Mouse (Mus musculus) C2C12 (cell line): ENCODE measurements around the gene Ccl1.

Source experiments
- CEBPB ChIP-seq: IDR thresholded peaks from one replicate; pipeline ENCODE4 v1.6.1; 2011; ENCODE audit warnings: low read depth, mild to moderate bottlenecking, control low read depth, moderate library complexity
- CTCF ChIP-seq: IDR thresholded peaks from one replicate; pipeline ENCODE4 v1.5.1; 2011; ENCODE audit not compliant: control insufficient read depth, insufficient read depth, insufficient read length

DNA sequence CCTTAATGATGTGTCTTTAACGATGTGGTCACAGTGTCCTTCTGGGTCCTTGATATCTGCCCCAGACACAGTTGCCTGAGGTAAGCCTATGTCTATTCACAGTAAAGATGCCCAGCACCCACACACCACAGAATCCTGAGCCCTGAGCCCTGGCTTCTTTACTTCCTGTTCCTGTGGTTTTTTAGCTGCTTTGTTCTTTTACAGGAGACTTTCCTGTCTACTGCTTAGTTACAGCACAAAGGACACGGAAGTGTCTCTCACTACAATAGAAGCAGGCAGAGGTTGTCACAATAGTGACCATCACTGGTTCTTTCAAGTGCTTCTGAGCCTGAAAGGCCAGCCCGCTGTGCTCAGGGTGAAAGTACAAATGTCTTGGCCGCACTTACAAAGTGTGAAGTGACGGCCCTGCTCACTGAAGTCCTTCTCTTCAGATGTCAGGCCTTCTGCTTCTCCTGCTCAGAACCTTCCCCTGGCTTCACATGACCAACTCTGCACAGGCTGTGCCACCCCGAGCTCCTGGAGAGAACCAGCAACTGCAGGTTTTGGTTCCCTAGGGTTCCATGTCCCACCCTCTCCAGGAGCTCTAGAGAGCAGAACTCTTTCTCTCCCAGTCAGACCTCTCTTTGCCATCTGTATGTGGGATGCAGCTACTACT, 122.1 kb downstream of the Ccl1 start:
- no peak for TF ChIP-seq CTCF
- TF ChIP-seq CEBPB: no peak
